ENCODE assay signal across 23 mouse cellular contexts in the genomic region with DNA sequence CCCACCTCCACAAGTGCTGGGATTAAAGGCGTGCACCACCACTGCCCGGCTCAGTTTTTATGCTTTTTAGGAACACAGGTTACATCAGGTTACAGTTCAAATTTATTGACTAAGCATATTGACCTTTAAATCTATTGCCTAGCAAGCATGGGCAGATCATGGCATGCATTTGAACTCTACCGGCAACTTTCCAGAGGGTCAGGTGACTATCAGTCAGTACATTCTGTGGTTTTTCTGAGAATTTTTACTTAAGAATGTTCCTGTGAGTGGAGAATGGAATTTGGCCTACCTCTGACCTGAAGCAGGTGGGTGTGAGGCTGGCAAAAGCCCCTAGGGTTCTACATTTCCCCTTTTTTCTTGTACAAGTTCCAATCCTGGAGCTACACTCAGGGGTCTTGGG.
"Had no signal": no experiment of that assay in that cellular context is flagged by ENCODE, and none has a peak within 500 bp of the region (broad histone marks: within the 10 kb centered on the region; RNA-seq: fewer than 3 reads in every experiment).

No protein-coding gene starts in this region.

- DNase-seq: forebrain, postnatal 0 days; gastrocnemius, postnatal 14 days; gastrocnemius, postnatal 36 days; heart, adult 11 months; heart, adult 2 months; heart, postnatal 14 days; heart, postnatal 36 days; layer of hippocampus, adult 9-11 months; layer of hippocampus, postnatal 36 days; left cerebral cortex, postnatal 4 days had no signal

- H3K4me3 ChIP-seq: forebrain, embryonic 15.5 days; heart, adult 2 months; heart, embryonic 13.5 days; heart, embryonic 15.5 days; hindbrain, embryonic 13.5 days; hindbrain, embryonic 15.5 days; limb, embryonic 13.5 days; limb, embryonic 15.5 days; liver, embryonic 12.5 days had no signal

- H3K27ac ChIP-seq: forebrain, embryonic 15.5 days; heart, adult 2 months; heart, embryonic 13.5 days; heart, embryonic 15.5 days; hindbrain, embryonic 13.5 days; hindbrain, embryonic 15.5 days; hindbrain, postnatal 0 days; kidney, postnatal 0 days; limb, embryonic 13.5 days; limb, embryonic 15.5 days; liver, embryonic 12.5 days; liver, embryonic 14.5 days had no signal

- H3K9ac ChIP-seq: forebrain, embryonic 15.5 days; forebrain, postnatal 0 days; heart, embryonic 13.5 days; heart, embryonic 15.5 days; hindbrain, embryonic 13.5 days; hindbrain, embryonic 15.5 days; limb, embryonic 13.5 days; limb, embryonic 15.5 days; liver, embryonic 12.5 days; liver, embryonic 14.5 days had no signal

- H3K9me3 ChIP-seq: forebrain, embryonic 15.5 days; heart, embryonic 13.5 days; heart, embryonic 15.5 days; hindbrain, embryonic 13.5 days; hindbrain, embryonic 15.5 days; limb, embryonic 13.5 days; limb, embryonic 15.5 days; liver, embryonic 12.5 days had no signal

- H3K4me1 ChIP-seq: forebrain, embryonic 15.5 days; heart, embryonic 13.5 days; heart, embryonic 15.5 days; hindbrain, embryonic 13.5 days; hindbrain, embryonic 15.5 days; limb, embryonic 13.5 days; limb, embryonic 15.5 days; liver, embryonic 12.5 days had no signal

- H3K36me3 ChIP-seq: forebrain, embryonic 15.5 days; heart, embryonic 13.5 days; heart, embryonic 15.5 days; hindbrain, embryonic 13.5 days; hindbrain, embryonic 15.5 days; limb, embryonic 13.5 days; limb, embryonic 15.5 days; liver, embryonic 12.5 days had no signal

- H3K4me2 ChIP-seq: forebrain, embryonic 15.5 days; heart, embryonic 11.5 days; heart, embryonic 13.5 days; heart, embryonic 15.5 days; hindbrain, embryonic 13.5 days; hindbrain, embryonic 15.5 days; limb, embryonic 13.5 days; limb, embryonic 15.5 days; liver, embryonic 12.5 days had no signal

- ATAC-seq: forebrain, embryonic 15.5 days; forebrain, postnatal 0 days; hindbrain, postnatal 0 days; intestine, embryonic 16.5 days; liver, embryonic 12.5 days had no signal

- H3K27me3 ChIP-seq: forebrain, embryonic 15.5 days; heart, embryonic 13.5 days; heart, embryonic 15.5 days; hindbrain, embryonic 13.5 days; hindbrain, embryonic 15.5 days; limb, embryonic 13.5 days; limb, embryonic 15.5 days; liver, embryonic 12.5 days had no signal
